Mouse (Mus musculus): ENCODE data around the gene Ppfibp2.

Ppfibp2 gene

DNA sequence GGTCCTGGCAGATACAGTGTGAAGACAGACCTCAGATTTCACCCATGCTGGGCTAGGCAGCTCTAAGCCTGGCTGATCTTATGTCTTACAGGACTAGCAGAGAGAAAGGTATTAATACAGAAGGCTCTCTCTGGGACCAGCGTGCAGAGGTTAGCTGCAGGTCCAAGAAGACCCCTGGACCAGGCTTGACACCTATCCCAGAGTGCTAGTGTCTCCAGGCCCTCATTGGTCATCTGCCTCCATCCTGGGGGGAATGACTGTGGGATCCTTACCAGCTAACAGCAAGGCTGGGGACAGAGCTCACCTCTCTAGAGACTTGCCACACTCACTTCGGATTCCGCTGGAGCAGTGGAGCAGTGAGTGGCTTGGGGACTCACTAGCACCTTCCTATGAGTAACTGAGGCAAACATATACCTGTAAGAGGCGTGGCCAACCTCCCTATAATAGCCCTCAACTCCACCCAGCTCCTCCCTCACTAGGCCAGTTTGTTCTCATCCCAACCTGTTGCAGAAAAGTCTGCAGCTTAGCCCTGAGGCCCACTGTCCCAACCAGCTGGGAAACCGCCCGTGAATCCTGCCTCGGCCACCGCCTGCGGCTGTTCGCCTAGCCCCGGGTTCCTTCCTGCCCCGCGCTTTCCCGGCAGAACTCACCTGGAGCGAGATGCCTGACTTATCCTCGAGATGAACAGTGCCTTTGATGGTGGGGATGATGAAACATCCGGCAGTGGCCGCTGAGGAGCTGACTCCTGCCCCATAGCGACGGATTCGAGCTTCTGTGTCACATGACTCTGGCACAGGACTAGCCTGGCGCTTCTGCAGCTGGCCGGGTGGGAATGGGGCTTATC, 162.5 kb downstream of the Ppfibp2 start, which contains the start of gene Cyb5r2:
TSS of gene Cyb5r2 (minus strand) at position 725 of the 844 bp plus-strand sequence.
- DNase-seq (ENCODE audit: low read depth): peak; percentile 4

DNA sequence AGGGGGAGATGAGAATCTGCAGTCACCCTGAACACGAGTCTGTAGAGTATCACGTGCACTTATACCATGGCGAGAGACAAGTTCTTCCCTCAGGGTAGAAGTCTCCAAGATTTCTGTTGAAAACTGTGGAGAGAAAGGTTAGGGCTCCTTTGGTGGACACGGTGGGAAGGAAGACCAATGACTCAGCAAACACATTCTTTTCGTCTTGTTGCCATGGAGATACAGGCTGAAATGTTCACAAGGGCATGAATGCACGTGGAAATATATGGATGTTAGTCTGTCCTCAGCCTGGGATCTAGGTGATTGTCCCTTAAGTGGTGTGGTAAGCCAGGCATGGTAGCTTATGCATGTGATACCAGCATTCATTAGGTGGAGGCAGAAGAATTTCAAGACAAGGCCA, 175.8 kb downstream of the Ppfibp2 start:
- no peak for DNase-seq (ENCODE audit: low read depth)

DNA sequence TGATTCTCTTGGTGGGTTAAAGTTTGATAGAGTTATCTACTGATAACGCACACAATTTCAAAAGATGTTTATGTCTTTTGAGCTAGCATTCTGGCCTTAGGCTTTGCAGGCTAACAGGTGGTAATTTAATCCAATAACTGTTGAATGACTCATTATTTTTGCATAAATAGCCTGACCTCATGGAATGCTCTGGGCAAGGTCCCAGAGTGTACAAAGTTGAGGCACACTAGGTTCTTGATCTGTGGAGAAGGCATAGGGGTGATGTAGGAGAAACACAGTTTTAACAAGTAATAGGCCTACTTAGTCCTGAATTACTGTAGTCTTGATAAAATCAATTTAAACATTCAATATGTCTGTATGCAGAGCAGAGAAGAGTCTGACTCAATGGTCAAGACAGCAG, 183.2 kb downstream of the Ppfibp2 start:
- no peak for DNase-seq (ENCODE audit: low read depth)

DNA sequence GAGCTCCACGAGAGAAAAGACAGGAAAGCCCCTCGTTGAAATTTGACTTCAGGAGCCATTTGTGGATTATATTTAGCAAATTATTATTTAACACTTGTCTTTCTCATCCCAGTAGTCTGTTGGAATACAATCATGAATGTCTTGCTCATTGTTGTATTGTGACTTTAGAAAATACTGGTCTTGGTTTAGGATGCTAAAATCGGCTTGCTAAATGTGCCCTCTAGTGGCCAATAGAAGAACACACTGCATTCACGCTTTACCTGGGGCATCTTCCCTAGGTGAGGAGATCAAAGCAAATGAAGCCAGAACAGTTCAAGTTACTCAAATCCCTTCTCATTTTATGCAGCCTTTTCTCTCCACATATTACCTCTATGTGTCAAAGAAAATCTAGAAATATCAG, 184.6 kb downstream of the Ppfibp2 start:
- peak; percentile 4 for DNase-seq (ENCODE audit: low read depth)

DNA sequence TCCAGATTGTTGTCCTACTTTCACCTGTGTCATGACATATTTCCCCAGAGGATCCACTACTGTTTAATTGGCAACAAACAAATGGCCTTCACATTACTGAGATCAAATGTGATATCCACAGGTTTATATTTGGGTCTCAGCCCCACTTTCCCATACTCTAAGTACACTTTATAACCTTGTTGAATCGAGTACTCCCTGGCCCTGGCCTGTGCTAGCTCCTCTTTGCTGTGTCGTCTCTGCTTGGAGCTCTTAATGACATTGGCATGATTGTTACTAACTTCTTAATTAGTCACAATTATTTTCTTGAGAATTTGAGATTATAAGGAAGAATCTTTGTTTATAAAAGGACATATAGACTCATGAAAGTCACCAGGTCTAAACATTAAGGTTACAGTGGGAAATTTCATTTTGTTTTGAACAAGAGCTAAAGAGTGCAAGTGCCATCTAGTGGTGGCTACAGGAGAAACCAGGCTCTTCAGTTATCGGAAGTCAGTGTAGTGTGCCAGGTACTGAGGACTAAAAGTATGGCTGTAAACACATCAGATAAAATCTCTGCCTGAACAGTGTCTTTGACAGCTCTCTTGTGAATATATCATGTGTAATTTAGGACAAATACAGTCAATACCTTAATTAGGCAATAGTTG, 193.1 kb downstream of the Ppfibp2 start:
- peak; percentile 6 for DNase-seq (ENCODE audit: low read depth)

DNA sequence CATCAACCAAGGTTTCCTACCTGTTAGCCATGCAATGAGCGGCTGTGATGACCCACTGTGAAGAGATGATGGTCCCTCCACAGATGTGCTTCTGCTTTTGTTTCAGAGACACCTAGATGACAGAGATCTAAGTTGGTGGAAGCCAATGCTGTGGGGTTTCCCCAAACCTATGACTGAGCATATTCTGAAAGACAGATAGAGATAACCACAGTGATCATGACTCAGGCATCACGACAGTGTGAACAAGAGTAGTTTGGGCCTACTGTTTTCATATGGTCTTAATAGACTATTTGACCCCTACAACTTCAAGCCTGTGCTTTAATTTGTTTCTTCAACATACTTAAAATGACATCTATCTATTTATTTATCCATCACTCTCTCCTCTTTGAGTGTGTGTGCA, 201.5 kb downstream of the Ppfibp2 start:
- no peak for DNase-seq (ENCODE audit: low read depth)
